Mouse (Mus musculus): ENCODE data around the gene Pyroxd1. TPM values are rescaled to one million over a fixed set of nuclear protein-coding genes. Genes with fewer than 3 reads are reported as not detected.

The Pyroxd1 gene
- polyA plus RNA-seq, 1 experiment from 2014 or later: 20.3 TPM

DNA sequence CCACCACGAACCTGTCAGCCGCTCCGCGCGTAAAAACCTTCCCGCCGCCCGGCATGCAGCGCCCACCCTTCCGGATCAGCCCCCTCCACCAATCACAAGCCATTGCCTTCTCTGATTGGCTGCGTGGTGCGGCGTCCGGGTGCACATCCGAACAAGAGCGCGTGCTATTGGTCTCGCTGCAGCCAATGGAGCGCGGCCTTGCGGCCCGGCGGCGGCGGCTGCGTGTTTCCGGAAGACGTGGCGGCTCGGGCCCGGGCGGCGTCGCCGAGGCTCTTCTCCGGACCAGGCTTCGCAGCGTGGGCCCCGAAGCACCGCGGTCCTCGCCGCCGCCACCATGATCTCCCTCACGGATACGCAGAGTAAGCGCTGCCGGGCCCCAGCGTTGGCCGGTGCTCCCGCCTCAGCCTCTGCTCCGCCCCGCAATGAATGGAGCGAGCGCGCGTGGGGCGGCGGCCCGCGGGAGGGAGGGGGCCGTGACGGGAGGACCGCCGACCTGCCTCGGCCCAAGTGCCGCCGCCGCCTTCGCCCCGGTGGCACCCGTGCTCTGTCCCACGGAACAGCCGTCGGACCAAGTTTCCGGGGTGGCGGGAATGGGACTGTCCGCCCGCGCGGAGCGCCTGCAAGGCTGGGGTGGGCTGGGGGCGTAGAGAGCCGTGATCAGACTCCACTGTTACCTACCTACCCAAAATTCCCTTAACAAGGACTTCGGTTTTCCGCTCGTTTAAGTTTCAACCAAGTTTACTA lies 41.7 kb downstream of the Pyroxd1 start, which contains the start of the genes Recql and Golt1b:
TSS of gene Recql (minus strand) at position 77 of the 744 bp plus-strand sequence.
TSS of gene Golt1b (plus strand) at position 211 of the 744 bp plus-strand sequence.
- H3K4me3 ChIP-seq (replicated peaks; ENCODE audit: low read length): peak within 1 kb of the TSS; percentile 100
- H3K4me1 ChIP-seq (replicated peaks; ENCODE audit: control insufficient read depth, insufficient read depth, low read length): peaks cover 8% of the 10 kb centered on the region
- under 1% methylated on average over 79 of the region's 87 CpGs for WGBS
- peak; percentile 100 for ATAC-seq (ENCODE audit: low FRiP score)
- peak; percentile 98 for DNase-seq (ENCODE audit: low spot score)
- H3K27ac ChIP-seq: 0 out of 2 replicates have a peak within 1 kb of the TSS, but pooled peaks have one; percentile 38
- no peaks in the 10 kb centered on the region for H3K9me3 ChIP-seq (ENCODE audit: control insufficient read depth, low read length)
- H3K9ac ChIP-seq: peak within 1 kb of the TSS; percentile 87
- no peaks in the 10 kb centered on the region for H3K27me3 ChIP-seq (ENCODE audit: control insufficient read depth, insufficient read depth, low read length)
- H3K4me2 ChIP-seq (replicated peaks): peak within 1 kb of the TSS; percentile 88
- H3K36me3 ChIP-seq (replicated peaks; ENCODE audit: control insufficient read depth, insufficient read depth): no peaks in the 10 kb centered on the region

DNA sequence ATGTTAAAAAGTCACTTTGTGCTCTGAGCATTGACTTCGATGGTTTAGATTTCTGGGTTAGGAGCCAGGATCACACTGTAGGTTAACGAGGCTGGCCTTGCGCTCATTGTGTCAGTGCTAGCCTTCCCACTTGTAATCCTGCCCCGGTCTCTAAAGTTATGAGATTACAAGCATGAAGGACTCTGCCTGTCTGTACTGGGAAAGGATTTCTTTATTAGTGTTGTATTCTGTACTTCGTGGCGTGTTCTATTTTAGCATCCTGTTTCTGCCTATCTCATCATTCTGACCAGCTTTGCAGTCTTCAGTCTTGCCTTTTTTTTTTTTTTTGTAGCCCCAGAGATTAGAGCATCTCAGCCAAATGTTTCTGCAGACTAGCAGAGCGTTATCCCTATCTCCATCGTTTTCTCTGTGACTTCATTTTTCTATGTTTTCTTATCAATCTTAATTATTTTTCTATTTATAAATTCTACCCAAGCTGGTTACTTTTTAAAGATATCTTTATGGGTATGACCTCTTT lies 42.4 kb downstream of the Pyroxd1 start:
- no peak for ATAC-seq (ENCODE audit: low FRiP score)
- H3K9me3 ChIP-seq (ENCODE audit: control insufficient read depth, low read length): no peaks in the 10 kb centered on the region
- H3K27me3 ChIP-seq (ENCODE audit: control insufficient read depth, insufficient read depth, low read length): no peaks in the 10 kb centered on the region
- peaks cover 8% of the 10 kb centered on the region for H3K4me1 ChIP-seq (replicated peaks; ENCODE audit: control insufficient read depth, insufficient read depth, low read length)
- H3K27ac ChIP-seq: no peak overlapping the region
- peak overlapping the region; percentile 88 for H3K4me2 ChIP-seq (replicated peaks)
- DNase-seq (ENCODE audit: low spot score): no peak
- peak overlapping the region; percentile 87 for H3K9ac ChIP-seq
- 20% methylated on average over 8 of the region's 8 CpGs for WGBS
- peak overlapping the region; percentile 100 for H3K4me3 ChIP-seq (replicated peaks; ENCODE audit: low read length)
- no peaks in the 10 kb centered on the region; the same call in 1 of the 2 replicates for H3K36me3 ChIP-seq (replicated peaks; ENCODE audit: control insufficient read depth, insufficient read depth)

DNA sequence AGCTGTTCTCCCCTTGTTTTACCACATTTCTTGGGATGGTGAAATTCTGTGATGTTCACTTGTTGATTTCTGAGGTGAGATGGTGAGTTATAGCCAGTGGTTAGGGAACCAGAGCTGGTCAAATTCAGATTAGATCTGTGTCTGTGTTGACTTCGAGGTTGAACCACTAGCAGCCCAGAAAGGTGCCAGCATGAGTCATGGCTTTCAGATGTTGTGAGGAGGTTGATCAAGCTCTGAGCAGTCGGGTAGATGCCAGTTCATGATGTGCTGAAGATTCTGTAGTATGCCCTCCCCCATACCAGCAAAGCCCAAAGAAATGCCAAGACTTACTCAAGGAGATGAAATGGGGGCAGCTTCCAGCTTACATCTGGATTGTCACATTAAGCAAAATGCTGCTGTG lies 43.6 kb downstream of the Pyroxd1 start:
- peaks cover 10% of the 10 kb centered on the region for H3K36me3 ChIP-seq (replicated peaks; ENCODE audit: control insufficient read depth, insufficient read depth)
- WGBS: 86% methylated on average over 2 of the region's 2 CpGs
- H3K4me2 ChIP-seq (replicated peaks): no peak overlapping the region
- H3K27me3 ChIP-seq (ENCODE audit: control insufficient read depth, insufficient read depth, low read length): no peaks in the 10 kb centered on the region
- DNase-seq (ENCODE audit: low spot score) (no peak), ATAC-seq (ENCODE audit: low FRiP score) (no peak)
- no peaks in the 10 kb centered on the region for H3K9me3 ChIP-seq (ENCODE audit: control insufficient read depth, low read length)
- H3K27ac ChIP-seq: no peak overlapping the region
- H3K9ac ChIP-seq: no peak overlapping the region
- no peak overlapping the region for H3K4me3 ChIP-seq (replicated peaks; ENCODE audit: low read length)
- peaks cover 8% of the 10 kb centered on the region for H3K4me1 ChIP-seq (replicated peaks; ENCODE audit: control insufficient read depth, insufficient read depth, low read length)

GRCm38 (mm10) chr6:142392312-142392711 lies 46.9 kb downstream of the Pyroxd1 start:
- no peak for ATAC-seq (ENCODE audit: low FRiP score)
- Histone ChIP-seq H3K9me3 (ENCODE audit: control insufficient read depth, low read length) (no peaks in the 10 kb centered on the region), H3K4me2 (replicated peaks) (no peak overlapping the region), H3K4me1 (replicated peaks; ENCODE audit: control insufficient read depth, insufficient read depth, low read length) (peaks cover 4% of the 10 kb centered on the region; the same call in 1 of the 2 replicates), H3K27me3 (ENCODE audit: control insufficient read depth, insufficient read depth, low read length) (no peaks in the 10 kb centered on the region), H3K9ac (no peak overlapping the region), H3K27ac (no peak overlapping the region), H3K36me3 (replicated peaks; ENCODE audit: control insufficient read depth, insufficient read depth) (peaks cover 36% of the 10 kb centered on the region), H3K4me3 (replicated peaks; ENCODE audit: low read length) (no peak overlapping the region)
- 95% methylated on average over 5 of the region's 5 CpGs for WGBS
- DNase-seq (ENCODE audit: low spot score): no peak

DNA sequence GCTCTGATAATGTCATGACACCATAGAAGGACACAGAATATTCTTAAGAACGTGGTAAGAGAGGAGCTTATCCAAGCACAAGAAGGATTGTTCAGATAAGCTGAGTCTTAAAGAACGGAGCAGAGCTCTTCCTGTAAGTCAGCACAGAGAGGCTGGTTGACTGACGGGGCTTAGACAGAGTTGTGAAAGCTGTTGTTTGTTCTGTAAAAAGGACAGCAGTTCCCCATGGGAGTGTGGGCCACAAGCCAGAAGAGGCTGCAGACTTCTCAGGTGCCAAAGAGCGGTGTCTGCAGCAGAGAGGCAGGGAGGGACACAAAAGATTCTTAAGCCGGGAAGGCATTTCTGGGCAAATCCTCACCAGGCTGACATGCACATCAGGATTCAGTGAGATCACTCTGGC lies 49.2 kb downstream of the Pyroxd1 start:
- no peak overlapping the region for H3K4me2 ChIP-seq (replicated peaks)
- no peak overlapping the region for H3K27ac ChIP-seq
- H3K9ac ChIP-seq: no peak overlapping the region
- WGBS: 95% methylated on average over 5 of the region's 5 CpGs
- ATAC-seq (ENCODE audit: low FRiP score): no peak
- no peaks in the 10 kb centered on the region for H3K9me3 ChIP-seq (ENCODE audit: control insufficient read depth, low read length)
- H3K27me3 ChIP-seq (ENCODE audit: control insufficient read depth, insufficient read depth, low read length): no peaks in the 10 kb centered on the region
- H3K36me3 ChIP-seq (replicated peaks; ENCODE audit: control insufficient read depth, insufficient read depth): peaks cover 36% of the 10 kb centered on the region
- no peak for DNase-seq (ENCODE audit: low spot score)
- H3K4me1 ChIP-seq (replicated peaks; ENCODE audit: control insufficient read depth, insufficient read depth, low read length): no peaks in the 10 kb centered on the region
- no peak overlapping the region for H3K4me3 ChIP-seq (replicated peaks; ENCODE audit: low read length)

DNA sequence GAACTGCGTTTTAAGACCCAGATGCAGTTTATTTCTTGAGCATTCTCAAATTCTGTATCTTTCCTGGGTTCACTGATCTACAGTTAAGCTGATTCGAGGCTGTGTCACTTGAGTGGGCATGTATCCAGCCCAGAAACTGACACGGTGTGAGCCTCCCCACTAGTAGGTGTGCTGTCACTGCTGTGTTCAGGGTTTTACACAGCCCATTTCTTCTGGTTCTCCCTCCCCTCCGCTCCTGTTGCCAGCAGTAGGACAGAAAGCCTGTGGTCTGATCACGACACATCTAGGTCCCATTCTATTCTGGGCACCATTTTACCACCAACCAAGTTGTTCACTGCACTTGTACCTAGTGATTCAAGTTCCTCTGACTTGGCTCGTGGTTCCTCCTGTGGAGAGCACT lies 50.3 kb downstream of the Pyroxd1 start:
- no peaks in the 10 kb centered on the region for H3K4me1 ChIP-seq (replicated peaks; ENCODE audit: control insufficient read depth, insufficient read depth, low read length)
- H3K9me3 ChIP-seq (ENCODE audit: control insufficient read depth, low read length): no peaks in the 10 kb centered on the region
- H3K36me3 ChIP-seq (replicated peaks; ENCODE audit: control insufficient read depth, insufficient read depth): peaks cover 42% of the 10 kb centered on the region
- WGBS: 92% methylated on average over 6 of the region's 6 CpGs
- no peak overlapping the region for H3K9ac ChIP-seq
- DNase-seq (ENCODE audit: low spot score): no peak
- no peak overlapping the region for H3K27ac ChIP-seq
- H3K4me3 ChIP-seq (replicated peaks; ENCODE audit: low read length): no peak overlapping the region
- no peaks in the 10 kb centered on the region for H3K27me3 ChIP-seq (ENCODE audit: control insufficient read depth, insufficient read depth, low read length)
- no peak for ATAC-seq (ENCODE audit: low FRiP score)
- H3K4me2 ChIP-seq (replicated peaks): no peak overlapping the region

- DNase-seq (ENCODE audit: low spot score): no peak
- H3K27ac ChIP-seq: no peak overlapping the region
- no peak overlapping the region for H3K9ac ChIP-seq
- H3K27me3 ChIP-seq (ENCODE audit: control insufficient read depth, insufficient read depth, low read length): peaks cover 34% of the 10 kb centered on the region
- 26% methylated on average over 1 of the region's 1 CpGs for WGBS
- no peaks in the 10 kb centered on the region for H3K36me3 ChIP-seq (replicated peaks; ENCODE audit: control insufficient read depth, insufficient read depth)
- no peak overlapping the region for H3K4me3 ChIP-seq (replicated peaks; ENCODE audit: low read length)
- ATAC-seq (ENCODE audit: low FRiP score): peak; percentile 51; the same call in 1 of the 2 replicates
- peaks cover 4% of the 10 kb centered on the region; the same call in 1 of the 2 replicates for H3K4me1 ChIP-seq (replicated peaks; ENCODE audit: control insufficient read depth, insufficient read depth, low read length)
- H3K9me3 ChIP-seq (ENCODE audit: control insufficient read depth, low read length): no peaks in the 10 kb centered on the region
- H3K4me2 ChIP-seq (replicated peaks): no peak overlapping the region
Observed at GRCm38 (mm10) chr6:142411140-142411539, 65.7 kb downstream of the Pyroxd1 start.

Other genes with a start within 250 kb of the Pyroxd1 start
- gene Slco1a6, start 137.1 kb upstream of the Pyroxd1 start, polyA plus RNA-seq (2014; fragmentation: Nextera tagmentation; extraction: Ambion mirVana): 0.23 and 0.55 TPM in 2 replicates
- not detected in 2 replicates for gene Iapp, start 47.2 kb upstream of the Pyroxd1 start, polyA plus RNA-seq (2014; fragmentation: Nextera tagmentation; extraction: Ambion mirVana)
- 0.40 and 0.75 TPM in 2 replicates for gene Slco1a5, start 22.7 kb upstream of the Pyroxd1 start, polyA plus RNA-seq (2014; fragmentation: Nextera tagmentation; extraction: Ambion mirVana)
- gene Recql, start 41.4 kb downstream of the Pyroxd1 start, polyA plus RNA-seq (2014; fragmentation: Nextera tagmentation; extraction: Ambion mirVana): 27.2 and 28.4 TPM in 2 replicates
- gene Golt1b, start 41.6 kb downstream of the Pyroxd1 start, polyA plus RNA-seq (2014; fragmentation: Nextera tagmentation; extraction: Ambion mirVana): 82.7 and 84.3 TPM in 2 replicates
- gene Spx, start 67.8 kb downstream of the Pyroxd1 start, polyA plus RNA-seq (2014; fragmentation: Nextera tagmentation; extraction: Ambion mirVana): 1.7 and 3.2 TPM in 2 replicates
- 0.07 TPM in 1 of 2 replicates, not detected in the other for gene Gys2, start 127.5 kb downstream of the Pyroxd1 start, polyA plus RNA-seq (2014; fragmentation: Nextera tagmentation; extraction: Ambion mirVana)
- 483 and 499 TPM in 2 replicates for gene Ldhb, start 162.3 kb downstream of the Pyroxd1 start, polyA plus RNA-seq (2014; fragmentation: Nextera tagmentation; extraction: Ambion mirVana)
- 12.4 and 12.9 TPM in 2 replicates for gene Kcnj8, start 226.0 kb downstream of the Pyroxd1 start, polyA plus RNA-seq (2014; fragmentation: Nextera tagmentation; extraction: Ambion mirVana)

All from hindbrain, embryonic 14.5 days (tissue).